Mouse (Mus musculus): Measurements from ENCODE around the gene Dhx16. TPM values are rescaled to one million over a fixed set of nuclear protein-coding genes. Genes with fewer than 3 reads are reported as not detected.

The Dhx16 gene
- polyA plus RNA-seq, 1 experiment from 2014 or later: 52.6 TPM

- peaks cover 20% of the 10 kb centered on the region for H3K4me1 ChIP-seq
Measured at GRCm38 (mm10) chr17:35909919-35910369, 30.3 kb downstream of the Dhx16 start, which contains the start of gene Atat1. Atat1 (minus strand) TSS chr17:35910075.

GRCm38 (mm10) chr17:35914975-35915374 lies 35.4 kb downstream of the Dhx16 start:
- peaks cover 55% of the 10 kb centered on the region for H3K36me3 ChIP-seq (replicated peaks)
- no peak for DNase-seq (ENCODE audit: low spot score)
- H3K9me3 ChIP-seq: no peaks in the 10 kb centered on the region
- H3K27me3 ChIP-seq (replicated peaks; ENCODE audit: low read depth, poor library complexity, severe bottlenecking): no peaks in the 10 kb centered on the region
- peaks cover 21% of the 10 kb centered on the region for H3K4me1 ChIP-seq
- peak overlapping the region; percentile 83 for H3K4me3 ChIP-seq
- 86% methylated on average over 6 of the region's 6 CpGs for WGBS
- H3K27ac ChIP-seq (replicated peaks): no peak overlapping the region

More at GRCm38 (mm10) chr17:35909919-35910369, 30.3 kb downstream of the Dhx16 start, which contains the start of gene Atat1:
- peak; percentile 96 for DNase-seq (ENCODE audit: low spot score)
- H3K27ac ChIP-seq (replicated peaks): peak within 1 kb of the TSS; percentile 88
- 4% methylated on average over 25 of the region's 25 CpGs for WGBS
- H3K9me3 ChIP-seq: no peaks in the 10 kb centered on the region
- peaks cover 81% of the 10 kb centered on the region for H3K36me3 ChIP-seq (replicated peaks)
- H3K4me3 ChIP-seq: peak within 1 kb of the TSS; percentile 79
- no peaks in the 10 kb centered on the region for H3K27me3 ChIP-seq (replicated peaks; ENCODE audit: low read depth, poor library complexity, severe bottlenecking)

- H3K4me3 ChIP-seq: peak overlapping the region; percentile 83
- H3K4me1 ChIP-seq: peaks cover 26% of the 10 kb centered on the region
- no peak for DNase-seq (ENCODE audit: low spot score)
- H3K27ac ChIP-seq (replicated peaks): peak overlapping the region; percentile 97
- H3K27me3 ChIP-seq (replicated peaks; ENCODE audit: low read depth, poor library complexity, severe bottlenecking): no peaks in the 10 kb centered on the region
- peaks cover 60% of the 10 kb centered on the region for H3K36me3 ChIP-seq (replicated peaks)
- no peaks in the 10 kb centered on the region for H3K9me3 ChIP-seq
- 4% methylated on average over 28 of the region's 28 CpGs for whole genome bisulfite sequencing
Measured at GRCm38 (mm10) chr17:35915538-35916296, 36.1 kb downstream of the Dhx16 start.

GRCm38 (mm10) chr17:35916297-35917142 lies 36.9 kb downstream of the Dhx16 start, which contains the start of the genes Mrps18b and Ppp1r10:
Mrps18b (minus strand) TSS chr17:35916389.
Ppp1r10 (plus strand) TSS chr17:35916434.
- H3K27me3 ChIP-seq (replicated peaks; ENCODE audit: low read depth, poor library complexity, severe bottlenecking): no peaks in the 10 kb centered on the region
- peaks cover 55% of the 10 kb centered on the region for H3K36me3 ChIP-seq (replicated peaks)
- H3K9me3 ChIP-seq: no peaks in the 10 kb centered on the region
- peaks cover 30% of the 10 kb centered on the region for H3K4me1 ChIP-seq
- DNase-seq (ENCODE audit: low spot score): peak; percentile 99
- peak within 1 kb of the TSS; percentile 83 for H3K4me3 ChIP-seq
- under 1% methylated on average over 83 of the region's 83 CpGs for WGBS
- peak within 1 kb of the TSS; percentile 97 for H3K27ac ChIP-seq (replicated peaks)

GRCm38 (mm10) chr17:35917143-35917462 lies 37.5 kb downstream of the Dhx16 start:
- Histone ChIP-seq H3K27me3 (replicated peaks; ENCODE audit: low read depth, poor library complexity, severe bottlenecking) (no peaks in the 10 kb centered on the region), H3K27ac (replicated peaks) (peak overlapping the region; percentile 97), H3K36me3 (replicated peaks) (peaks cover 49% of the 10 kb centered on the region), H3K4me1 (peaks cover 30% of the 10 kb centered on the region), H3K4me3 (peak overlapping the region; percentile 83), H3K9me3 (no peaks in the 10 kb centered on the region)
- DNase-seq (ENCODE audit: low spot score): peak; percentile 56
- 1% methylated on average over 8 of the region's 8 CpGs for WGBS

GRCm38 (mm10) chr17:35917463-35918251 lies 38.0 kb downstream of the Dhx16 start:
- Histone ChIP-seq H3K9me3 (no peaks in the 10 kb centered on the region), H3K4me1 (peaks cover 30% of the 10 kb centered on the region), H3K36me3 (replicated peaks) (peaks cover 48% of the 10 kb centered on the region), H3K27ac (replicated peaks) (peak overlapping the region; percentile 97), H3K27me3 (replicated peaks; ENCODE audit: low read depth, poor library complexity, severe bottlenecking) (no peaks in the 10 kb centered on the region), H3K4me3 (peak overlapping the region; percentile 83)
- under 1% methylated on average over 13 of the region's 13 CpGs for WGBS
- peak; percentile 71 for DNase-seq (ENCODE audit: low spot score)

GRCm38 (mm10) chr17:35918276-35919059 lies 38.8 kb downstream of the Dhx16 start:
- Histone ChIP-seq H3K27me3 (replicated peaks; ENCODE audit: low read depth, poor library complexity, severe bottlenecking) (no peaks in the 10 kb centered on the region), H3K9me3 (no peaks in the 10 kb centered on the region), H3K36me3 (replicated peaks) (peaks cover 48% of the 10 kb centered on the region), H3K4me1 (peaks cover 30% of the 10 kb centered on the region), H3K4me3 (peak overlapping the region; percentile 83), H3K27ac (replicated peaks) (peak overlapping the region; percentile 97)
- peak; percentile 65 for DNase-seq (ENCODE audit: low spot score)
- under 1% methylated on average over 11 of the region's 11 CpGs for WGBS

GRCm38 (mm10) chr17:35919060-35919715 lies 39.6 kb downstream of the Dhx16 start:
- Histone ChIP-seq H3K36me3 (replicated peaks) (peaks cover 48% of the 10 kb centered on the region), H3K9me3 (no peaks in the 10 kb centered on the region), H3K27ac (replicated peaks) (peak overlapping the region; percentile 97), H3K27me3 (replicated peaks; ENCODE audit: low read depth, poor library complexity, severe bottlenecking) (no peaks in the 10 kb centered on the region), H3K4me3 (peak overlapping the region; percentile 83), H3K4me1 (peaks cover 30% of the 10 kb centered on the region)
- 22% methylated on average over 7 of the region's 7 CpGs for WGBS
- DNase-seq (ENCODE audit: low spot score): peak; percentile 91

- Histone ChIP-seq H3K27ac (replicated peaks) (peak overlapping the region; percentile 97), H3K9me3 (no peaks in the 10 kb centered on the region), H3K36me3 (replicated peaks) (peaks cover 51% of the 10 kb centered on the region), H3K4me3 (peak overlapping the region; percentile 83), H3K4me1 (peaks cover 28% of the 10 kb centered on the region), H3K27me3 (replicated peaks; ENCODE audit: low read depth, poor library complexity, severe bottlenecking) (no peaks in the 10 kb centered on the region)
- WGBS: 74% methylated on average over 6 of the region's 6 CpGs
- DNase-seq (ENCODE audit: low spot score): no peak
Measured at GRCm38 (mm10) chr17:35919864-35920301, 40.3 kb downstream of the Dhx16 start.

GRCm38 (mm10) chr17:35920384-35920783 lies 40.8 kb downstream of the Dhx16 start:
- no peaks in the 10 kb centered on the region for H3K27me3 ChIP-seq (replicated peaks; ENCODE audit: low read depth, poor library complexity, severe bottlenecking)
- WGBS: 84% methylated on average over 1 of the region's 1 CpGs
- H3K36me3 ChIP-seq (replicated peaks): peaks cover 56% of the 10 kb centered on the region
- peak overlapping the region; percentile 83 for H3K4me3 ChIP-seq
- DNase-seq (ENCODE audit: low spot score): no peak
- H3K4me1 ChIP-seq: peaks cover 23% of the 10 kb centered on the region
- H3K27ac ChIP-seq (replicated peaks): peak overlapping the region; percentile 97
- no peaks in the 10 kb centered on the region for H3K9me3 ChIP-seq
